Mouse (Mus musculus) v-Abl transformed pro-B cells (cell line): ENCODE data around the gene Hoxb4.

ENCODE experiments used
- in situ Hi-C, 2 experiments: fragments of 400-800 bp; cut with MboI; formaldehyde crosslinking; loops; one replicate each; pipeline ENCODE4 v1.15.1; 2025; ENCODE audit not compliant: unreplicated experiment in 2 of 2

The Hoxb4 gene

DNA sequence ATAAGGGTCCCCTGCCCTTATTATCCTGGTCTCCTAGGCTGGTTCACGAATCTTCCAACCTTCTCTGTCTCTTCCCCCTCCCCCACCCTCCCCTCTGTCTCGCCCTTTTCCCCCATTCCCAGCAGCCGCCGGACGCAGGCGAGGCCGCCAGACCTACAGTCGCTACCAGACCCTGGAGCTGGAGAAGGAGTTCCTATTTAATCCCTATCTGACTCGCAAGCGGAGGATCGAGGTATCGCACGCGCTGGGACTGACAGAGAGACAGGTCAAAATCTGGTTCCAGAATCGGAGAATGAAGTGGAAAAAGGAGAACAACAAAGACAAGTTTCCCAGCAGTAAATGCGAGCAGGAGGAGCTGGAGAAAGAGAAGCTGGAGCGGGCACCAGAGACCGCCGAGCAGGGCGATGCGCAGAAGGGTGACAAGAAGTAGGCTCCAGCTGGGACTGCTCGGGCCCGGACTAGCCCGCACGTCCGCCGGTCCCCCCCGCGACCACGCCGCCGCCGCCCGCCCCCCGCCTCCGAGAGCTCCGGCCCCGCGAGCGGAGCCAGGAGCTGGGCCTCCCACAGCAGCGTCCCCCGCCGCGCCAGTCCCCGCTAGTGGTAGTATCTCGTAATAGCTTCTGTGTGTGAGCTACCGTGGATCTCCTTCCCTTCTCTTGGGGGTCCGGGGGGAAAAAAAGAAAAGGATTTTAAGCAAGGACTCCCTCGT lies 33.9 kb upstream of the Hoxb4 start:
- in situ Hi-C loops = loop anchor here (5.0 to 25.0 kb wide), 6 partner anchors 251 to 778 kb away; partner anchors contain the start of gene Osbpl7 (in 1 of the 2)

DNA sequence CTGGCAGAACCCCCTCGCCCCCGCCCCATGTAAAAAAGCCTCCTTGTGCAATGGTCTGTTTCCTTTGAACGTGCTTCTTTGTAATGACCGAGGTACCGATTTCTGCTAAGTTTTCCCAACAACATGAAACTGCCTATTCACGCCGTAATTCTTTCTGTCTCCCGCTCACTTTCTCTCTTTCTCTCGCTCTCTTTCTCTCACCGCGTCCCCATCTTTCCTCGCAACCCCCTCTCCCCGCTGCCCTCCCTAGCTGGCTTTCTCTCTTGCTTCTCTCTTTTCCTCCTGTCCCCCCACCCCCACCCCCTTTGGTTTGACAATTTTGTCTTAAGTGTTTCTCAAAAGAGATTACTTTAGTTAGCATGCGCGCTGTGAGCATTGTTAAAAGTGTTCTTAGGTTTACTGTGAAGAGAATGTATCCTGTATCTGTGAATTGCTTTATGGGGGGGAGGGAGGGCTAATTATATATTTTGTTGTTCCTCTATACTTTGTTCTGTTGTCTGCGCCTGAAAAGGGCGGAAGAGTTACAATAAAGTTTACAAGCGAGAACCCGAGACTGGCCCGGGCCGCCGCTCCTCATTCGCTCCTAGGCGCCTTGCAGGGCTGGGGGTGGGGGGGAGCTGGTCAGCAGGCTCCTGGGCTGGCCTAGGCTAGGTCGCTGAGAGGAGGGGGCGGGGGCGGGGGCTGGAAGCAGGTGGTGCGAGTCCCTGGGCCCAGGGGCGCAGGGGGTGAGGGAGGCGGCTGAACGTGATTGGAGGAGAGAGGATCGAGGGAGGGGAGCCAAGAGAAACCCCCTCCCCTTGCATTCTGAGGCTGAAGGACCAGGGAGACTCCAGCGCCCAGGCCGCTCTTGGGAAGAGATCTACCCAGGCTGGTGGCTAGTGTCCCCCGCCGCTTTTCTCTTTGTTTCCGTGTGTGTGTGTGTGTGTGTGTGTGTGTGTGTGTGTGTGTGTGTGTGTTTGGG lies 33.0 kb upstream of the Hoxb4 start:
- in situ Hi-C loops = loop anchor here (5.0 to 25.0 kb wide), 6 partner anchors 250 to 777 kb away; partner anchors contain the start of gene Osbpl7 (in 1 of the 2)

DNA sequence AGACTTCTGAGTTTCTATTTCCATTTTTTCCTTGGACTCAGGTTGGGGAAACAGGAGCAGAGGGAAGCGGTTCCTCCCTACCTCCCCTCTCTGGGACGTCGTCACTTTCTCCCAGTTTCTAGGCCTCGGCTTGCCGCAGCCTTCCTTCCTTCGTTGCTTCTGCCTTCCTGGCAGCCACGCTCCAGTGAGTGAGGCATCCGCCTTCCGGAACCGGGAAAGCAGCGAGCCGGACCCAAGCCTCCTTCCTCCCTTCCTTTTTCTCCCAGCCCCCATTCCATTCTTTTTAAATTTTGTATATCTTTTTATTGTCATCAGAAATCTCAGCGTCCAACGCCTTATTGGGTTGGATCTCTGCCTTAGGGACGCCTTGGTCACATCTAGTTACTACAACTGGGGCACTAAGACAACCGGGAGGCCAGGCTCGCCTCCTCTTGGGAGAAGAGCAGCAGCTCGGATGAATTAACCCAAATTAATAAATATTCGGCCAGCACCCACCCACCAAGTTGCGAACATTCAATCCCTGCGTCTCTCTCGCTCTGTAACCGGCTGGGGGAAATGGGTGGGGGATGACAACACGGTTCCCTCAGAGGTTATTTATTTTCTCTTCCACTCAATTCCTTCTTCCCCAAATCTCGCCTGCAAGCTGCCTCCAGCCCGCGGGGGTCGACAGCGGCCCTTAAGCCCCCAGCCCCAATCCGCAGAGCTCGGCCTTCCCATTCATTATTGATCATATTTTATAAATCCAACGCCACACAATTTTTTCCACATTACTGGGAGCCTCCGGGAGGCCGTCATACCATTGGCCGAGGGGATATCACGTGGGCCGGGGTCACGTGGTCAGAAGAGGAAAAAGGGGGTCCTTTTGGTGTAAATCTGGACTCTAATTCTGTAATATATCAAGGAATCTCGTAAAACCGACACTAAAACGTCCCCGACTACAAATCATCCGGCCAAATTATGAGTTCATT lies 32.0 kb upstream of the Hoxb4 start, which contains the start of gene Hoxb7:
Gene Hoxb7, plus strand, starts transcription at position 853 of the 968 bp plus-strand sequence.
- in situ Hi-C loops = loop anchor here (10.0 to 25.0 kb wide), 4 partner anchors 249 to 776 kb away; partner anchors contain the start of gene Osbpl7 (in 1 of the 2)

DNA sequence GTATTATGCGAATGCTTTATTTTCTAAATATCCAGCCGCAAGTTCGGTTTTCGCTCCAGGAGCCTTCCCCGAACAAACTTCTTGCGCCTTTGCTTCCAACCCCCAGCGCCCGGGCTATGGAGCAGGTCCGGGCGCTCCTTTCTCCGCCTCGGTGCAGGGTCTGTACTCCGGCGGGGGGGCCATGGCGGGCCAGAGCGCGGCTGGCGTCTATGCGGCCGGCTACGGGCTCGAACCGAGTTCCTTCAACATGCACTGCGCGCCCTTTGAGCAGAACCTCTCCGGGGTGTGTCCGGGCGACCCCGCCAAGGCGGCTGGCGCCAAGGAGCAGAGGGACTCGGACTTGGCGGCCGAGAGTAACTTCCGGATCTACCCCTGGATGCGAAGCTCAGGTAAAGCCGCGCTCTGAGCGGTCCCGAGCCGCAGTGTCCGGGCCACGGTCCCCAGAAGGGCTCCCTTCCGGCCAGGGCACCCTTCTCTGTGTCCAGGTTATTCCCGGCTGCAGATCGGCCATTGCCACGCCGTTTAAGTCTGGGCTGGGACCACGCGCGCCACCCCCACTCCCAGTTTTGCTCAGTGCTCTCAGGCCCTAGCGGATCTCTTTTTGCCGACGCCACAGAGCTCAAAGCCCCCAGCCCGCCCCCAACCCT lies 31.2 kb upstream of the Hoxb4 start:
- in situ Hi-C loops = loop anchor here (10.0 to 25.0 kb wide), 4 partner anchors 248 to 775 kb away; partner anchors contain the start of gene Osbpl7 (in 1 of the 2)

- in situ Hi-C loops = loop anchor here (10.0 to 25.0 kb wide), 4 partner anchors 247 to 775 kb away; partner anchors contain the start of gene Osbpl7 (in 1 of the 2)
Measured at GRCm38 (mm10) chr11:96287411-96287810, 30.7 kb upstream of the Hoxb4 start.

DNA sequence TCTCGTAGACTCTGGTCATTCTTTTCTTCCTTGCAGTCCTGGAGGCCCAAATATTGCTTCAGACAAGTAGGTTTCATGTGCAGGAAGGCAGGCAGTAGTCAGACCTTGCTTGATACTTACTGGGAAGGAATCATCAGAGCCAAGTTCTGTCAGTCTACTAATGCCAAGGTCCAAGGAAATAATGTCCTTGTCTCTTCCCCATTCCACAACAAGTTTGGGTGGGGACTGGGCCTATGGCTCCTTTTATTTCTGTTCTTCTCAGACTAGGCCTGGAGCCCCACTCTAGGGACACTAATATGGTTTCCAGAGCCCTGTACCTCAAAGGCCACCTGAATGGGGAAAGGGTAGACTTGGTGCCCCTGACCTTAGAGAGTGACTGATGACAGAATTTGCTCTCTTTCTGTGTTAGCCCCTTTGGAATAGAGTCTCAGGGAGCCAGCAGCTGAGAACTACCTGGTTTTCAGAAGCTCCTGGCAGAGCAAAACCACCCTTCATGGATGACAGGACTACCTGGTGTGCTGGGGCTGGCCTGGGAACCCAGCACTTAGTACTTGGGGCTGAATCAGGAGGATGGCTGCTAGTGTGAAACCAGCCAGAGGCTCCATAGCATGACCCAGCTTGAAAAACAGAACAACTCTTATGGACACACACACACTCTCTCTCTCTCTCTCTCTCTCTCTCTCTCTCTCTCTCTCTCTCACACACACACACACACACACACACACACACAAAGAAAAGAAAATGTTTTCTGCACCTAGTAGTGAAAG lies 29.4 kb upstream of the Hoxb4 start:
- in situ Hi-C loops = loop anchor here (10.0 to 25.0 kb wide), 4 partner anchors 246 to 774 kb away; partner anchors contain the start of gene Osbpl7 (in 1 of the 2)

GRCm38 (mm10) chr11:96289293-96289692 lies 28.8 kb upstream of the Hoxb4 start:
- in situ Hi-C loops = loop anchor here (10.0 to 25.0 kb wide), 4 partner anchors 246 to 773 kb away; partner anchors contain the start of gene Osbpl7 (in 1 of the 2)

- in situ Hi-C loops = loop anchor here (10.0 to 25.0 kb wide), 4 partner anchors 245 to 772 kb away; partner anchors contain the start of gene Osbpl7 (in 1 of the 2)
Measured at GRCm38 (mm10) chr11:96289837-96290236, 28.2 kb upstream of the Hoxb4 start.

DNA sequence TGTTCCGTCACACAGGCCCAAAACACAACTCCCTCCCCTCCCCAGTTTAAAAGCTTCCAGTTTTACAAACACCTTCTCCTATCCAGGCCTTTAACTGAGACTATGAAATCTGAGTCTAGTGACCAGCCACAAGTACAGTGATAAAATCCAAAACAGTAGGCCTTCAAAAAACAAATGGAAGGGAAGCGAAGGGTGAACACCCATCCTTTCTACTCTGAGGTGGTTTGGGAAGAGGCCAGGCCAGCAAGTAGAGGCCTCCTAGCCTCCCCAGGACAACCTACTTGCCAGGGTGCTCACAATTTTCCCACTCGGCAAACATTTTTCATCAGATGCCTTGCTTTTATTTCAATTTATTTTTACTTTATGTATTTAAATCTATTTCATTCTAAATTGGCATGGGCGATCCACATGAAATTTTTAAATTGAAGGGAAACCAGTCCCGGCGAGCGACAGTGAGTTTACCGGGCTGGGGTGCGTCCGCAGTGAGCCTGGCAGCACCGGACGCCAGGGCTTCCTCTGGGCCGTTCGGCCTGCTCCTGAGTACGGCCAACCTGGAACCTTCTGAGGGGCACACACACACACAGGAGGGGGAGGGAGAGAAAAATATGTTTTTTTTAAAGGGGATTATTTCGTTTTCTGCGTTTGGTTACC lies 27.2 kb upstream of the Hoxb4 start:
- in situ Hi-C loops = loop anchor here in 1 of 2 experiments (25.0 kb wide), 2 partner anchors 471 to 771 kb away; partner anchors contain the start of gene Osbpl7

- in situ Hi-C loops = loop anchor here in 1 of 2 experiments (25.0 kb wide), 2 partner anchors 470 to 770 kb away; partner anchors contain the start of gene Osbpl7
Measured at GRCm38 (mm10) chr11:96291681-96292564, 26.1 kb upstream of the Hoxb4 start, which contains the start of gene Hoxb6. TSS of gene Hoxb6 (plus strand) at chr11:96292476.

- in situ Hi-C loops = loop anchor here in 1 of 2 experiments (25.0 kb wide), 2 partner anchors 470 to 770 kb away; partner anchors contain the start of gene Osbpl7
Measured at GRCm38 (mm10) chr11:96292565-96293301, 25.3 kb upstream of the Hoxb4 start.

DNA sequence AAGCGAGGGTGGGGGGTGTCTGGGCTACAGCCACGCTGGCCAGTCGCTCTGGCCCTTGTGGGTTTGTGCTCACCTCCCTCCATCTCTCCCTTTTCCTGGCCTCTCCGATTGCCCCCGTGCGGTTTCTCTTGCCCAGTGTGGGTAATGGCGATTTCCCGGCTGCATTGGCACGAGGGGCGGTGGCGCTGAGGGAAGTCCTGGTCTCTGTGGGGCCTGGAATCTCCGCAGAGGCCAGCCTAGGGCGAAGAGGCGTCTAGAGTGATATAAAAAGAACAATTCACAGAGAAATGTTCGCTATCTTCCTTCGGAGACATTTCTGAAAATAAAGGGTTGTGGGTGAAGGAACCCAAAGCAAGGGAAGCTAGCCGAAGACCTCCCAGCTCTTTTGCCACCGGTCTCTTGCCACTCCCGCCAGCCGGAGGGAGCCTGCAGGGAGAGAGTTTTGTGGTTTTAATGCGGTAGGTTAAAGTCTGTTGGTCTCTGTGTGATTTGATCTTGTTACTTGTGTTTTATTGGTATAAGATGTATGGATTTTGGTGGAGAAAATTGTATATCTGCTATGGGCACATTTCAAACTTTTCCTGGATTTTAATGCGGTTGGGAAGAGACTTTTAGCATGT lies 24.7 kb upstream of the Hoxb4 start:
- in situ Hi-C loops = loop anchor here in 1 of 2 experiments (25.0 kb wide), 2 partner anchors 469 to 769 kb away; partner anchors contain the start of gene Osbpl7

DNA sequence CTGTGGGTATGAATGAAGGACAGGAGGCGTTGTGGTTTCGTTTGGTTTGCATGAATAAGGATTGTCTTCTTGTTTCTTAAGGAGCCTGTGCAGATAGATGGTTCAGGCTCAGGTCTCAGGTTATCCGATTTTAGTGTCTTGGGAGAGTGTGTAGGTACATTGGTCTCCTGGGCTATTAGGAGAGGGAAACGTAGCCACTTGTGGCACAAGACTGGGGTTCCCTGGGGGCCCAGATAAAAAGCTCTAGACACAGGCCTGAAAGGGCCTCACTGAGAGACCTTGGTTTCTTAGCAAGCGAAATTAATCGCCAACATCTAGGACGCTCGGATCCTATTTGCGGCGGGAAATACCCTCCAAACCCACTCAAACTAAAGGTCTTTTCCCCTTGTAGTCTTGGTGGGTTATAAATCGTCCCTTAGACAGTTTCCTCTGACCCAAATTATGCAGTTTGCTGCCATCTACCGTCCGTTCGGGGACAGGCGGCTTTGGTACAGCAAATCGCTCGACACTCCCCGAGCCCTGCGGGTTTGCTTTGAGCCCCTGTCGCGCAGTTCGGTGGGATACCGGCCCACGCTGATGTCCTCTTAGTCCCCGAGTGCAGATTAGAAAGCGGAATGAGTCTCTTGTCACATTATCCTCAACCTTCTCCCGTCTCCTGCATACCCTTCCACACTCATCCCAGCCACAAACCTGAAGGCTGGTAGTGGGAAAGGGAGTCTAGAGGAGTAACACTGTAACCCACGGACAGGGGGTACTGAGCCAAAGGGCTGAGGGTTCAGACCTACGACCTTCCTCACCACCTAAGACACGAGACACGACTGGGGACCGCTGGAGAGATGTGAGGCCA lies 23.6 kb upstream of the Hoxb4 start:
- in situ Hi-C loops = loop anchor here in 1 of 2 experiments (25.0 kb wide), 2 partner anchors 468 to 768 kb away; partner anchors contain the start of gene Osbpl7
